Mouse (Mus musculus): ENCODE measurements at regions not wholly inside any gene's neighbourhood (a gene's known extent, or its start where the extent isn't known, plus 50 kb on each side); places are given as distances from the start of the nearest gene placed in this dataset.

- TF ChIP-seq POLR2AphosphoS5 (IDR thresholded peaks at IDR 0.05; ENCODE audit: insufficient replicate concordance, low read depth, low read length): no peak
- no peak for TF ChIP-seq CTCF (IDR thresholded peaks at IDR 0.05; ENCODE audit: low read depth, low read length)
- no peak for TF ChIP-seq TAL1 (conservative IDR thresholded peaks at IDR 0.05; ENCODE audit: low read depth, low read length)
- TF ChIP-seq GATA1 (IDR thresholded peaks at IDR 0.05; ENCODE audit: borderline replicate concordance, low read length): no peak
Observed at GRCm38 (mm10) chr3:149300002-149300401, 309.6 kb upstream of the Adgrl2 start.
